Mouse (Mus musculus): ENCODE measurements around the gene Nxpe3.

Nxpe3 gene

GRCm38 (mm10) chr16:55809345-55809744 lies 85.7 kb downstream of the Nxpe3 start:
- DNase-seq = no peak

- DNase-seq = no peak
Measured at GRCm38 (mm10) chr16:55807505-55807932, 87.6 kb downstream of the Nxpe3 start.

GRCm38 (mm10) chr16:55804799-55805198 lies 90.3 kb downstream of the Nxpe3 start:
- no peak for DNase-seq

DNA sequence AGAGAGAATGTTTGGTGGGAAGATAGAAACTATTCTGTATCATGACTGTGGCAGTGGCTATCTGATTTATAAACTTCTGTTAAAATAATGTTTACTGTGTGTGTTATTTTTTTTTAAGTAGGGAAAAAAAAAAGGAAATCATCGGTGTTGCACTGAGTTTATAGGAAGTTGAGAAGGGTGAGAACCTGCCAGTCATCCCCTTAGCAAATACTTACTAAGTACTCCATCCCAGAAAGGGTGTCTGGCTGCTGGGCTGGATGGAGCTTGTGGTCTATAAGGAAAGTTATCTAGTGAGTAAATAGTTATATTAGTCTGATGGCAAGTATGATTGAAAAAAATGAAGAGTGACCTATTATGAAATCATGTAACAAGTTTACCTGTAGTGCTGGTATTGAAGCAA lies 93.5 kb downstream of the Nxpe3 start:
- no peak for DNase-seq

DNA sequence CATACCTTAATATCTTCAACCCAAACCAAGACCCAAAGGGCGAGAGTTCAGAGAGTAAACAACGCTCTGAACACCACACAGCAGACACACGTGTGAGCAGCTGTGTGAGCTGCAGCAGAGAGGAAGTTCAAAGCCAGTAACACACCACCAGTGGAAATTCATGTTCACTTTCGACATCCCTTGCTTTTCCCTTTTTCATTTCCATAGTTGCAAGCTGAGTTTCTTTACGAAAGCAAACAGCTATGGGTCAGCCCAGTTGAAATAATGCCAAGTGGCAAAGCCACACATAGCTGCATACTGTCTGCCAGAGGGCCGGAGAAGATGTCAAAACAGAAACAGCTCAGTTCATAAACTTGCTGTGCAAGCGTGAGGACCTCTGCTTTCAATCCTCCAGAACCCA lies 96.2 kb downstream of the Nxpe3 start:
- DNase-seq = no peak

- no peak for DNase-seq
Measured at GRCm38 (mm10) chr16:55790326-55790725, 104.8 kb downstream of the Nxpe3 start.

Measured in B cell, adult 2 months (primary cell).